Mouse (Mus musculus) spleen, adult 2 months (tissue): ENCODE measurements at regions not wholly inside any gene's neighbourhood (a gene's known extent, or its start where the extent isn't known, plus 50 kb on each side); places are given as distances from the start of the nearest gene placed in this dataset.

Source experiments
- DNase-seq, 2 experiments: peaks; one replicate each; pipeline versions ENCODE4 v3.0.0 to v3.0.0-alpha.2; 2012 to 2021; ENCODE audit warnings: low spot score in 2 of 2, low read depth in 1 of 2
- H3K27ac ChIP-seq: fragments of 200-500 bp; 2 replicates; pipeline ENCODE4 v1.5.1; 2012; ENCODE audit warnings: low read length, inconsistent platforms; ENCODE audit not compliant: insufficient read depth
- H3K27me3 ChIP-seq: fragments of 200-500 bp; 2 replicates; pipeline ENCODE4 v1.6.1; 2012; ENCODE audit warnings: mild to moderate bottlenecking, moderate library complexity, low read length, inconsistent platforms; ENCODE audit not compliant: control insufficient read depth, insufficient read depth
- H3K36me3 ChIP-seq: fragments of 200-500 bp; 2 replicates; pipeline ENCODE4 v1.6.1; 2012; ENCODE audit warnings: mild to moderate bottlenecking, low read length, inconsistent platforms; ENCODE audit not compliant: control insufficient read depth, insufficient read depth
- H3K4me1 ChIP-seq: fragments of 200-500 bp; 2 replicates; pipeline ENCODE4 v1.6.1; 2011; ENCODE audit warnings: inconsistent platforms; ENCODE audit not compliant: control insufficient read depth, insufficient read depth, insufficient read length
- H3K4me3 ChIP-seq: fragments of 200-500 bp; 2 replicates; pipeline ENCODE4 v1.5.1; 2011; ENCODE audit warnings: mild to moderate bottlenecking, inconsistent platforms; ENCODE audit not compliant: insufficient read depth, insufficient read length; ENCODE audit errors: extremely low read depth
- CTCF ChIP-seq: fragments of 200-500 bp; IDR thresholded peaks from 2 replicates; pipeline ENCODE4 v1.5.1; 2011; ENCODE audit warnings: mild to moderate bottlenecking, inconsistent platforms; ENCODE audit not compliant: insufficient read depth, insufficient read length, insufficient replicate concordance; ENCODE audit errors: extremely low read depth
- POLR2A ChIP-seq: fragments of 200-500 bp; IDR thresholded peaks from 2 replicates; pipeline ENCODE4 v1.6.1; 2011; ENCODE audit warnings: low read depth, low read length, inconsistent platforms
- WGBS: fragments of 180-500 bp; shearing (Covaris S2); methylation state at CpG from one replicate; pipeline ENCODE4 v1.1.7; 2018; 5-methylcytosine and 5-hydroxymethylcytosine counted together

DNA sequence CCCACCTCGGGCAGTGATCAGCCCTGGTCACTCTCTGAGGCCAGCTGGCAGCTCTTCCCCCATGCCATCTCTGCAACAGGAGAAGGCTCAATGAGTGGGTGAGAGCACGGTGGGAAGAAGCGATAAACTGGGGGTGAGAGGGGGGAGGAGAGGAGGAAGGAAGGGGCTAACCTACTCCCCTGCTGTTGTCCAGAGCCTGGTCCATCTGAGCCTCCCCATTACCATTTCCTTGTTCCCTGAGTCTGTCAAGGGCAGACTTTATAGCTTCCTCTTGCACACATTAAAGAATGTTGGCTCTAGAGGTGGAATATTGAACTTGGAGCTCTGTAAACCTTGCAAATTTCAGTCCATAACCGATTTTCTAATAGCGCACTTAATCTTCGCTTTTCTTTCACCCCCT, 136.8 kb downstream of the Mtx2 start:
- Histone ChIP-seq H3K4me1 (no peaks in the 10 kb centered on the region), H3K36me3 (no peaks in the 10 kb centered on the region), H3K27me3 (no peaks in the 10 kb centered on the region), H3K4me3 (no peak overlapping the region), H3K27ac (no peak overlapping the region)
- TF ChIP-seq POLR2A (no peak), CTCF (no peak)
- WGBS, result 73% methylated on average over 6 of the region's 6 CpGs
- DNase-seq, result no peak

GRCm38 (mm10) chr2:74964360-74964759, 138.8 kb downstream of the Mtx2 start:
- Histone ChIP-seq H3K36me3 (no peaks in the 10 kb centered on the region), H3K27me3 (no peaks in the 10 kb centered on the region), H3K4me3 (no peak overlapping the region; the same call in 1 of the 2 replicates), H3K4me1 (no peaks in the 10 kb centered on the region), H3K27ac (no peak overlapping the region)
- DNase-seq, result peak; percentile 7 to 50
- 1% methylated on average over 6 of the region's 6 CpGs for WGBS
- TF ChIP-seq CTCF (peak; percentile 66; the same call in 1 of the 2 replicates), POLR2A (no peak)

DNA sequence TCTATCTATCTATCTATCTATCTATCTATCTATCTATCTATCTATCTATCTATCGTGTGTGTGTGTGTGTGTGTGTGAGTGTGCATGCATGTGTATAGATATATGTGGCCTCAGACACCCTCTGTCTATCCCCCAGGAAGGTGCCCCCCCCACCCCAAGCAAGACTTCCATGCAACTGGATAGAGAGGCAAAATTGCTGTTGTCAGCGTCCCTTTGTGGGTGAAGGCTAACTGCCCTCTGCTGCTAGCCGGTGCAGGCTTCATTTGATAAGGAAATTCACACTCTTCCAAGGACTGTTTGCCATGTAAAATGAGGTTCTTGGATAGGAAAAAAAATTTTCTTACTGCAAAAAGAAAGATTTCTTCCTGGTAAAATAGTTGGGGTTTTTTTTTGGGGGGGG, 139.4 kb downstream of the Mtx2 start:
- Histone ChIP-seq H3K4me1 (no peaks in the 10 kb centered on the region), H3K27ac (no peak overlapping the region), H3K27me3 (no peaks in the 10 kb centered on the region), H3K4me3 (no peak overlapping the region), H3K36me3 (no peaks in the 10 kb centered on the region)
- DNase-seq, result no peak
- 38% methylated on average over 3 of the region's 3 CpGs for WGBS
- TF ChIP-seq CTCF (no peak), POLR2A (no peak)

DNA sequence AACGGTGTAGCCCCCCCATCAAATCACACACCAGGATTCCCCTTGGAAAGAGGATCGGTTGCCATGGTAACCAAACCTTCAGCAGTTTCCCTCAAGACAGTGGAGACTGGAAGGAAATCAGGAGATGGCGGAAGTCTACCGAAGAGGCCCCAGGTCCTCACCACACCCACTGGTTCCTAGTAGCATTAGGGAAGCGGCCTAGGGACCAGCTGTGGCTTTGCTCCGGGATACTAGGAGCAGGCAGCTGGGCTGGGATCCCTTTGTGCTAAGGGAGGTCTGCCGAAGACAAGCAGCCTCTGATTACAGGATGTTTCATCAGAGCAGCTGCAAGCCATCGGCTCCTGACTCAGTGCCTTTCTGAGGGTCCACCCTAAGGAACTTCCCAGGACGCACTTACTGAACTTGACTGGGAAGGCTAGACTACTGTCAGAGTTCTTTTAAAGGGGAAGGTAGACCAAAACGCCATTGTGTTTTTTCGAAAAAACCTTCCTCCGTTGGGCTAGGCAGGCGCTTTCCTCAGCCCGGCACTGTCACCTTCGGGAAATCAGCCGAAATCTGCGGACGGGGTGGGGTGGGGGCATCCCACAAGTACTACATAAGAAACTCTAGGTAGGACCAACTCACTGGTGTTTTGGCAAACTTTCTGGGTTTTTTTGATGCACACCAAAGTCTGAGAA, 139.9 kb downstream of the Mtx2 start:
- Histone ChIP-seq H3K4me1 (no peaks in the 10 kb centered on the region), H3K36me3 (no peaks in the 10 kb centered on the region), H3K4me3 (no peak overlapping the region), H3K27me3 (no peaks in the 10 kb centered on the region), H3K27ac (no peak overlapping the region)
- WGBS, result 45% methylated on average over 18 of the region's 18 CpGs
- no peak for TF ChIP-seq CTCF
- no peak for TF ChIP-seq POLR2A
- no peak for DNase-seq

GRCm38 (mm10) chr2:74970611-74971265, 145.1 kb downstream of the Mtx2 start:
- Histone ChIP-seq H3K4me1 (no peaks in the 10 kb centered on the region), H3K4me3 (no peak overlapping the region), H3K27ac (no peak overlapping the region), H3K36me3 (no peaks in the 10 kb centered on the region), H3K27me3 (no peaks in the 10 kb centered on the region)
- no peak for DNase-seq
- WGBS, result 80% methylated on average over 14 of the region's 14 CpGs
- no peak for TF ChIP-seq POLR2A
- no peak for TF ChIP-seq CTCF

- WGBS, result 72% methylated on average over 6 of the region's 6 CpGs
- Histone ChIP-seq H3K27ac (no peak overlapping the region), H3K36me3 (no peaks in the 10 kb centered on the region), H3K27me3 (no peaks in the 10 kb centered on the region), H3K4me3 (no peak overlapping the region), H3K4me1 (no peaks in the 10 kb centered on the region)
- no peak for DNase-seq
- no peak for TF ChIP-seq POLR2A
- no peak for TF ChIP-seq CTCF
Observed at GRCm38 (mm10) chr2:74973386-74973785, 147.8 kb downstream of the Mtx2 start.
